Mouse (Mus musculus) heart, embryonic 12.5 days (tissue): ENCODE results near the gene Mcpt4. TPM values are rescaled to one million over a fixed set of nuclear protein-coding genes. Genes with fewer than 3 reads are reported as not detected.
"Not testable (repeated sequence)": the region's sequence is repeated elsewhere in the genome, so short reads cannot be mapped to it uniquely, and the experiment has no call there.

ENCODE experiments used
- ATAC-seq: fragments of 200-750 bp; cut with Nextera tagmentation; 2 replicates; pipeline ENCODE4 v1.8.0; 2017; ENCODE audit warnings: moderate TSS enrichment, moderate library complexity; ENCODE audit not compliant: insufficient number of reproducible peaks, low FRiP score
- H3K27ac ChIP-seq: fragments of 300-500 bp; sonication (generic); 2 replicates; pipeline ENCODE4 v1.5.1; 2016; ENCODE audit warnings: mild to moderate bottlenecking, moderate library complexity; ENCODE audit not compliant: poor library complexity, severe bottlenecking
- H3K27me3 ChIP-seq: fragments of 300-500 bp; sonication (generic); replicated peaks from 2 replicates; pipeline ENCODE4 v1.6.1; 2016; ENCODE audit warnings: mild to moderate bottlenecking, moderate library complexity
- H3K36me3 ChIP-seq: fragments of 300-500 bp; sonication (generic); 2 replicates; pipeline ENCODE4 v1.6.1; 2016; ENCODE audit warnings: mild to moderate bottlenecking, moderate library complexity
- H3K4me1 ChIP-seq: fragments of 300-500 bp; sonication (generic); replicated peaks from 2 replicates; pipeline ENCODE4 v1.6.1; 2016; ENCODE audit warnings: mild to moderate bottlenecking
- H3K4me2 ChIP-seq: fragments of 300-500 bp; sonication (generic); 2 replicates; pipeline ENCODE4 v1.6.1; 2016; ENCODE audit warnings: mild to moderate bottlenecking, moderate library complexity
- H3K4me3 ChIP-seq: fragments of 300-500 bp; sonication (generic); 2 replicates; pipeline ENCODE4 v1.5.1; 2016; ENCODE audit warnings: mild to moderate bottlenecking
- H3K9ac ChIP-seq: fragments of 300-500 bp; sonication (generic); 2 replicates; pipeline ENCODE4 v1.6.1; 2016; ENCODE audit warnings: mild to moderate bottlenecking, moderate library complexity
- H3K9me3 ChIP-seq: fragments of 300-500 bp; sonication (generic); replicated peaks from 2 replicates; pipeline ENCODE4 v1.6.1; 2016; ENCODE audit warnings: mild to moderate bottlenecking, moderate library complexity
- WGBS: fragments of 180-500 bp; shearing (Covaris S2); methylation state at CpG from one replicate; pipeline ENCODE4 v1.1.7; 2016; 5-methylcytosine and 5-hydroxymethylcytosine counted together
- polyA plus RNA-seq: library from polyadenylated mRNA; unstranded; fragments of >200 nt; fragmentation: Nextera tagmentation; extraction: Ambion mirVana; gene quantifications from 2 replicates; pipeline ENCODE4 v1.2.1, GENCODE M21; 2016

Mcpt4 gene
- polyA plus RNA-seq = 0.20 TPM in 1 of 2 replicates, not detected in the other

DNA sequence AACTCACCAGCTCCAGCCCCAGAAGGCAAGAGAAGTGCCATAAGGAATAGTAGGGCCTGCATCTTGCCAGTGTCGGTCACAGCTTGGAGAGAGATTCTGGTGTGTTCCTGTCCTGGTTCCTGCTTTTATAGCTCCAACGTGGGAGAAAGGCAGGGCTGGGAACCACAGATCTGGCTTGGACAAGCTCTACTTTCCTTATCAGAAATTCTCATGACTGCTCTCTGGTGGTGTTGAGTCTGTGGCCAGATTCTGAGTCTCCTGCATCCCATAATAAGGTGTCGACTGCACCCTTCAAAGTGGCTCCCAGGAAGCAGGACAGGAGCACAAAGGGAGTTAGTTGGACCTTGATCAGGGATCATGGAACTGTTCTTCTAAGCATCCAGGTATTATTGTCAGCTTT lies at the start of gene Mcpt4:
TSS of gene Mcpt4 (minus strand) at position 101 of the 400 bp plus-strand sequence.
- not testable (repeated sequence) for H3K36me3 ChIP-seq, H3K4me3 ChIP-seq, ATAC-seq, H3K27me3 ChIP-seq, H3K9ac ChIP-seq, H3K4me2 ChIP-seq, H3K4me1 ChIP-seq, H3K27ac ChIP-seq, H3K9me3 ChIP-seq
- WGBS = 43% methylated on average over 3 of the region's 3 CpGs

DNA sequence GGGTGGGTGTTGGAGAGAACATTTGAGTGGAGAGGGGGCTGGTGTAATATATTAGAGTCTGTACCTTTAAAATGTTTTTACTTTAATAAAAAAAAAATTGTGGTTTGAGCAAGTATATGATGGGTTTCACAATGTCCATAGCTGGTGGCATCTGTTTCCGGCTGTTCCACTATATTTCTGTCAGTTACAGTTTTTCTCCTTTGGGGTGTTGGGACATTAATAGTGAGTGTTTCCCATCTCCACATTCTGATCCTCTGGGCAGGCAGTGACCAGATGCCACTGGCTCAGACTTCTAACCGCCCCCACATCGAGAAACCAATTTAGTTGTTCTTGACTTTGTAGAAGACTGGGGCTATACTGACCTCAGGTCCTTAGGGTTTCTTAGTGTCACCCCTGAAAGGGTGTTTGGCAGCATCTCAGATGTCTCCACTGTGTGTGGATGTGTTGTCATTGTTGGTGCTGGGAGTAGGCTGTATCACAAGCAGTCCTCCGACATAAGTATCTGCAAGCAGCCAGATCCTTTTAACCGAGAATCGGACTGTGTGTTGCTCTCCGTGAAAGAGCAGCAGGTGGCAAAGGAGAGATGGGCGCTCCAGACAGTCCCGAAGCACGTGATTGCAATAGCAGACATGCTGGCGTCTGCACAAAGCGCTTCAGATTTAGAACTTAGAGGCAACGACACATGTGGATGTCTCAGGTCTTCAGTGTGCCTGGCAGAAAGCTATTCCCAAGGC lies 43.5 kb upstream of the Mcpt4 start:
- no peaks in the 10 kb centered on the region for H3K27me3 ChIP-seq
- H3K36me3 ChIP-seq = no peaks in the 10 kb centered on the region
- H3K27ac ChIP-seq = no peak overlapping the region
- WGBS = 75% methylated on average over 13 of the region's 13 CpGs
- H3K9ac ChIP-seq = no peak overlapping the region
- no peak overlapping the region for H3K4me2 ChIP-seq
- H3K9me3 ChIP-seq = no peaks in the 10 kb centered on the region
- no peaks in the 10 kb centered on the region for H3K4me1 ChIP-seq
- no peak overlapping the region for H3K4me3 ChIP-seq
- no peak for ATAC-seq

DNA sequence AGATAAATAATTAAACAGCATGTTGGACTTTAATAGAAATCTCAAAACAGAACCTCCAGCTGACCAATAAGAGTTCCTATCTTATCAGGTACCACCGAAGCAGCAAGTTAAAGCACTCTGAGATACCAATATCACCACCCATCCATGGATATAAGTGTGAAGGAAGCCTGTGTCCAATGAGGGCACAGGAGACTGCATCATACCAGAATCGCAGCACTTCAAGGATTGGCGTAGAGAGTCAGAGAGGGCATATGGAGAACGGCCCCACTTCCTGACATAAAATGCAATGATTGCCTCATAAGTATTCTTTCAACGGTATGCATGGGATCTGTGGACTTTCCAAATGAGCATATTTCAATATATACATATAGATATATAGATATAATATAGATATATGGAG lies 42.9 kb upstream of the Mcpt4 start:
- H3K9me3 ChIP-seq = no peaks in the 10 kb centered on the region
- 72% methylated on average over 5 of the region's 5 CpGs for WGBS
- no peaks in the 10 kb centered on the region for H3K36me3 ChIP-seq
- H3K27me3 ChIP-seq = no peaks in the 10 kb centered on the region
- H3K9ac ChIP-seq = no peak overlapping the region
- no peak overlapping the region for H3K4me2 ChIP-seq
- no peaks in the 10 kb centered on the region for H3K4me1 ChIP-seq
- no peak overlapping the region for H3K4me3 ChIP-seq
- no peak overlapping the region for H3K27ac ChIP-seq
- no peak for ATAC-seq

DNA sequence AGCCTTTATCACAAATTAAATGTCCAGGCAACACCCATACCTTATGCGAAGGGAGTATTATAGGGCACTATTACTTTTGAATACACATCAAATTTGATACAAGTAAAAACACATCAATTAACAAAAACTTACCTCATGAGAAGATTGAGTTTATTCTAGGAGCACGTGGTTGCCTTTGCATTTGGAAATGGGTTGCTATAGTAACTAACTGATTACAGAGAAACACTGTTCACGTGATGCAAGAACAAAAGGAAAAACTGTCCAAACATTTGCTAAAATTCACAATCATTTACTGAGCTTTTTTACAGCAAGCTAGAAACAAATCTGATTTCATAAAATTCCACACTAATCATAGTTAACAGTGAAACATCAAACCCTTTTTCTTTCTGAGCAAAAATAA lies 41.3 kb upstream of the Mcpt4 start:
- WGBS = 64% methylated on average over 3 of the region's 3 CpGs
- H3K4me1 ChIP-seq = no peaks in the 10 kb centered on the region
- no peaks in the 10 kb centered on the region for H3K36me3 ChIP-seq
- no peak overlapping the region for H3K9ac ChIP-seq
- no peaks in the 10 kb centered on the region for H3K27me3 ChIP-seq
- no peak overlapping the region for H3K4me2 ChIP-seq
- no peak overlapping the region for H3K27ac ChIP-seq
- no peaks in the 10 kb centered on the region for H3K9me3 ChIP-seq
- no peak overlapping the region for H3K4me3 ChIP-seq
- ATAC-seq = no peak

DNA sequence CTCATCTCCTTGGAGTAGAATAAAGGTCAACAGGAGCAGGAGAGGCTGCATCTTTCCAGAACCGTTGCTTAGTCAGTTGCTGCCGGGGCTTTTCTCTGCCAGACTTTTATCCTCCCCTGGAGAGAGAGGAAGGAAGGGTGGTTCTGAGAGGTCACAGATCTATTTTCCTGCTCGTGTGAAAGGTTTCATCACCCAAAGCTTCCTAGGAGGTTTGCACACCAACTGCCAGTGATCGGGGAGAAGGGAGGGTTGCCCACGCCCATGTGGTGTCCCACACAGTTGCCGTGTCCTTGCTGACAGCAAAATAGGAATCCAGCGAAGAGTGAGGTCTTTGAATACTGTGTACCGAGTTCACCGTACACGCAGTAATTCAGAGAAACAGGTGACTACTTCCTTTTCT lies 40.3 kb upstream of the Mcpt4 start, which contains the start of gene Ctsg:
TSS of gene Ctsg (minus strand) at position 189 of the 400 bp plus-strand sequence.
- Histone ChIP-seq H3K27me3 (no peaks in the 10 kb centered on the region), H3K36me3 (no peaks in the 10 kb centered on the region), H3K27ac (no peak within 1 kb of the TSS), H3K4me2 (no peak within 1 kb of the TSS), H3K4me3 (no peak within 1 kb of the TSS), H3K9ac (no peak within 1 kb of the TSS), H3K9me3 (no peaks in the 10 kb centered on the region), H3K4me1 (peaks cover 6% of the 10 kb centered on the region)
- 58% methylated on average over 10 of the region's 10 CpGs for WGBS
- ATAC-seq = no peak

DNA sequence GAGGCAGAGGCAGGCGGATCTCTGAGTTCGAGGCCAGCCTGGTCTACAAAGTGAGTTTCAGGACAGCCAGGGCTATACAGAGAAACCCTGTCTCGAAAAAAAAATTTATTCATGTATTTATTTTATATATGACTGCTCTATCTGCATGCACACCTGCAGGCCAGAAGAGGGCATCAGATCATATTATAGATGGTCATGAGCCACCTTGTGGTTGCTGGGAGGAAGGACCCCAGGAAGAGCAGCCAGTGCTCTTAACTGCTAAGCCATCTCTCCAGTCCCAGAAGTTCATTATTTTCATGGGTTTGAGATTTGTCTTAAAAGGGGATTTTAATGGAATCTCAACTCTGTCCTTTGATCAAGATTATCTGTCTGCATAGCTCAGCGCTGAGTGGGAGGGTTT lies 36.8 kb upstream of the Mcpt4 start:
- Histone ChIP-seq H3K9ac (no peak overlapping the region), H3K9me3 (no peaks in the 10 kb centered on the region), H3K4me1 (peaks cover 9% of the 10 kb centered on the region), H3K4me3 (no peak overlapping the region), H3K27ac (no peak overlapping the region), H3K36me3 (no peaks in the 10 kb centered on the region), H3K27me3 (no peaks in the 10 kb centered on the region), H3K4me2 (no peak overlapping the region)
- no peak for ATAC-seq
- 75% methylated on average over 4 of the region's 4 CpGs for WGBS

DNA sequence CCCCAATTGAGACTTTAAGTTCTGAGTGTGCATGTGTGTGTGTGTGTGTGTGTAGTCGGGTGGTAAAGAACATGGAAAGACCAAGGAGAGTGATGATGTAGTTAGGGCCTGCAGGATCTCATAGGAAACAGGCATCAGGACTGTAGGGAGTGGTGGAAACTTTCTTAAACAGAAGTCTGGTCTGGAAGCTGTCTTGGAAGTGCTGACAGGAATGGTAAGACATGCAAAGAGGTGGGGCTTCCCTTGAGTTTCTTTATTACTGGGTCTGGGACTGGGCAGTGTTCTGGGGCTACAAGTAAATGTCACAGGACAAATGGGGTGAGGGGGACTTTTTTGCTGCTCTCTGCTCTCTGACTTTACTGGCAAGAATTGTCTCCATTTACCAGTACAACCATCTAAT lies 35.5 kb upstream of the Mcpt4 start:
- 18% methylated on average over 1 of the region's 1 CpGs for WGBS
- Histone ChIP-seq H3K27me3 (no peaks in the 10 kb centered on the region), H3K27ac (peak overlapping the region; percentile 48), H3K9ac (no peak overlapping the region), H3K4me2 (no peak overlapping the region), H3K9me3 (no peaks in the 10 kb centered on the region), H3K4me1 (peaks cover 9% of the 10 kb centered on the region), H3K36me3 (no peaks in the 10 kb centered on the region), H3K4me3 (no peak overlapping the region)
- ATAC-seq = peak; percentile 84

DNA sequence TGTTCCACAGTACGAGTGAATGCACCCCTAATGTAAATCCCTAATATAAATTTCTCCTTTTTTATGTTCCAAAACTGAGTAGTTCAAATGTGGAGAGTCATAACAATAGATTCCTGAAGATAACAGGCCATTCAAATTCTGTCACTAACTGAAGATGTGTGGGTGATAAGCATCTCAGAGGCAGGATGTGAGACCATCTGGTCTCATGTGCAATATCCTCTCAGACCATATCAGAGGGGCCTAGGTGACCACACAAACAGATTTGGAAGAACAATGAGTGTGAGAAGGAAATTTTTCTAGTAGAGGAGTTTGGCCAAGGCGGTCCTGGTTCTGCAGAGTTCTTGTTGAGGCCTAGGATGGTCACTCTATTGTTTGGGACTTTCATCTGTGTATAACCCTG lies 31.2 kb upstream of the Mcpt4 start:
- Histone ChIP-seq H3K27me3 (no peaks in the 10 kb centered on the region), H3K9me3 (no peaks in the 10 kb centered on the region), H3K36me3 (no peaks in the 10 kb centered on the region), H3K4me1 (peaks cover 9% of the 10 kb centered on the region), H3K4me2 (no peak overlapping the region), H3K27ac (no peak overlapping the region), H3K4me3 (no peak overlapping the region), H3K9ac (no peak overlapping the region)
- ATAC-seq = no peak
- WGBS = 65% methylated on average over 2 of the region's 2 CpGs

DNA sequence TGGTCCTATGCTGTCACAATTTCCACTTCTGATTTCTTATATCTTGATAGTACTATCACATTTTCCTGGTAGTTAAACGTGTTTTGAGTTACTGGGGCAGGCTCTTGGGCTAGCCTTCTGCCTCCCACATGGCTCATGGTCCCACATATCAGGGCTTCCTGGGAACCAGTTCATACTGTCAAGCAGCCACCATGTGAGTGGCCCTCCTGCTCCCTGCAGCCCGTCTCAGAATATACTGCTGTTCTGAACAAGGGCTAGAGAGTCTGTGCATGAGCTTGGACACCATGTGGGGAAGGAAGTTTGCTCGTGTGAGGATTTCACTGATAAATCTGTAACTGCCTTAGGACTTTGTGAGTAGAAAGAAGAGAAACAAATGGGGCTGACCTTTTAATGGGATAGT lies 24.6 kb upstream of the Mcpt4 start:
- H3K9ac ChIP-seq = no peak overlapping the region
- 64% methylated on average over 3 of the region's 3 CpGs for WGBS
- no peaks in the 10 kb centered on the region for H3K9me3 ChIP-seq
- no peak for ATAC-seq
- no peaks in the 10 kb centered on the region for H3K4me1 ChIP-seq
- no peaks in the 10 kb centered on the region for H3K36me3 ChIP-seq
- no peak overlapping the region for H3K4me3 ChIP-seq
- H3K4me2 ChIP-seq = no peak overlapping the region
- H3K27ac ChIP-seq = no peak overlapping the region
- no peaks in the 10 kb centered on the region for H3K27me3 ChIP-seq

DNA sequence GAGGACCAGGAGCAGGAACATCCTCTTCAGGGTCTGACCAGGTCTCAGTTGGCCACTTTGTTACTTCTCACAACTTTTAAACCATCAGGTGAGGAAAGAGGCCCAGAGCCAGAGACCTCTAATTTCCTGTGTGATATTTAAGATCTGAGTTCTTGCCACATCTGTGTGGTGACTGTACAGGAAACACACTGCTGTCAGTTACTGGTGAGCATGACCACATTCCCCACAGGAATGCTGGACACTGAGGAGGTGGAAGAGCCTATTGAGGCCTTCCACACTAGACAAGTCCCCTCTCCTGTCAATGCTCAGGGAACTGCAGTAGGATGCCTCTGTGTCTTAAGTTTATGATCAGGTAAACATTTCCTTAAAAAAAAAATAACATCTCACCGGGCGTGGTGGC lies 23.1 kb upstream of the Mcpt4 start, which contains the start of gene Mcpt8:
TSS of gene Mcpt8 (minus strand) at position 107 of the 400 bp plus-strand sequence.
- H3K9me3 ChIP-seq = no peaks in the 10 kb centered on the region
- no peak for ATAC-seq
- no peak within 1 kb of the TSS for H3K4me3 ChIP-seq
- no peaks in the 10 kb centered on the region for H3K36me3 ChIP-seq
- WGBS = 93% methylated on average over 2 of the region's 2 CpGs
- H3K27me3 ChIP-seq = no peaks in the 10 kb centered on the region
- H3K27ac ChIP-seq = no peak within 1 kb of the TSS
- no peak within 1 kb of the TSS for H3K4me2 ChIP-seq
- no peaks in the 10 kb centered on the region for H3K4me1 ChIP-seq
- H3K9ac ChIP-seq = no peak within 1 kb of the TSS

DNA sequence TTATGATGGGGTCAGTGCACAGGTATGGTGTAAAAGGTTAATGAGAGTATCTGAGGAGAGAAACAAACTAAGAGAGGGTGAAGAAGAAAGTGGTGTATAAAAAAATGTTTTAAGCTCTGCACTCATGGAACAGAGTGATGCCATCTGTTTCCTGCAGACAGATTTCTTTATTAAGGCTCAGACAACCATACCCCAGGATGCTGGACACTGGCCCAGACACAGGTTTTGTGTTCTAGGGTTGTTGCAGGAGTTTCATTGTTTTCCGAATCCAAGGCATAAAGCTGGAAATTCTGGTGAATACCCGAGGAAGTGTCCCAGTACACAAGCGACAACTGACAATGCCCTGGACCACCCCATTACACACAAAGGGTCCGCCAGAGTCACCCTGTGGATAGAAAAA lies 19.9 kb upstream of the Mcpt4 start:
- no peak overlapping the region for H3K4me2 ChIP-seq
- no peaks in the 10 kb centered on the region for H3K9me3 ChIP-seq
- H3K36me3 ChIP-seq = no peaks in the 10 kb centered on the region
- no peak for ATAC-seq
- H3K9ac ChIP-seq = no peak overlapping the region
- no peak overlapping the region for H3K4me3 ChIP-seq
- H3K27ac ChIP-seq = no peak overlapping the region
- H3K4me1 ChIP-seq = no peaks in the 10 kb centered on the region
- no peaks in the 10 kb centered on the region for H3K27me3 ChIP-seq
- 79% methylated on average over 4 of the region's 4 CpGs for WGBS

DNA sequence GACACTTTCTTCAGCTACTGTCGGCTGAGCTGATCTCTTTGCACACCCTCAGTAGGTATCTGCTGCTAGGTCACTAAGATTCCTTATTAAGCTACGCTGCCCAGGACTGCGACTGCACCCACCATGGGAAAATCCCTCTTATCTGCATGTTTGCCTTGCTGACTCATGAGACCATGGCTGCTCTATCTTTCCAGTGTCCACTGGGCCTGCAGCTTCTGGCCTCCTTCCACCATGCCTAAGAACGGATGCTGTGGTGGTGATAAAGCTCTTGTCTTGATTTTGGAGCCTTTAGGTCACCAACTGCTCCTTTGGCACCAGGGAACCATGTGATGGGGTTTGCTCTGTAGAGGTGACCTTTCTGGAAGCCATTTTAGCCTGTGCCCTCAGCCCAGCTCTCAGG lies 4.4 kb downstream of the Mcpt4 start:
- Histone ChIP-seq H3K27me3 (no peaks in the 10 kb centered on the region), H3K4me2 (no peak overlapping the region), H3K9me3 (no peaks in the 10 kb centered on the region), H3K4me1 (peaks cover 13% of the 10 kb centered on the region), H3K4me3 (no peak overlapping the region), H3K36me3 (no peaks in the 10 kb centered on the region), H3K27ac (no peak overlapping the region; the same call in 1 of the 2 replicates), H3K9ac (no peak overlapping the region)
- ATAC-seq = peak; percentile 64; the same call in 1 of the 2 replicates
- WGBS = 23% methylated on average over 4 of the region's 4 CpGs
